Mouse (Mus musculus) bone marrow, adult 2 months (tissue): ENCODE measurements around the gene St8sia6. TPM values are rescaled to one million over a fixed set of nuclear protein-coding genes. Genes with fewer than 3 reads are reported as not detected.
A peak's percentile ranks its signal among the peaks of the same experiment; 100 is the strongest.
"Not testable (repeated sequence)": the region's sequence is repeated elsewhere in the genome, so short reads cannot be mapped to it uniquely, and the experiment has no call there.

ENCODE experiments used
- H3K27ac ChIP-seq: fragments of 200-500 bp; 2 replicates; pipeline ENCODE4 v1.5.1; 2012; ENCODE audit warnings: low read depth, mild to moderate bottlenecking, control low read depth, inconsistent platforms, low read length; ENCODE audit not compliant: control insufficient read depth, poor library complexity, insufficient read depth
- H3K4me1 ChIP-seq: fragments of 200-500 bp; 2 replicates; pipeline ENCODE4 v1.6.1; 2011; ENCODE audit warnings: low read length; ENCODE audit not compliant: control insufficient read depth, insufficient read depth
- H3K4me3 ChIP-seq: fragments of 200-500 bp; replicated peaks from 2 replicates; pipeline ENCODE3; 2011; ENCODE audit warnings: mild to moderate bottlenecking, low read depth, low read length, control low read depth; ENCODE audit not compliant: control insufficient read depth
- CTCF ChIP-seq: fragments of 200-500 bp; IDR thresholded peaks from 2 replicates; pipeline ENCODE4 v1.5.1; 2011; ENCODE audit warnings: low read length, control low read depth; ENCODE audit not compliant: control insufficient read depth, insufficient read depth
- POLR2A ChIP-seq: fragments of 200-500 bp; IDR thresholded peaks from 2 replicates; pipeline ENCODE4 v1.6.1; 2011; ENCODE audit warnings: low read depth, mild to moderate bottlenecking, control low read depth, low read length, borderline replicate concordance; ENCODE audit not compliant: control insufficient read depth
- WGBS: fragments of 180-500 bp; shearing (Covaris S2); methylation state at CpG from one replicate; pipeline ENCODE4 v1.1.7; 2018; 5-methylcytosine and 5-hydroxymethylcytosine counted together
- polyA plus RNA-seq: library from polyadenylated mRNA; stranded (reverse); fragments of >200 nt; gene quantifications from 2 replicates; pipeline ENCODE4 v1.2.4, GENCODE M21; 2011; ENCODE audit warnings: low replicate concordance; ENCODE audit not compliant: missing spikeins, insufficient read depth, insufficient read length

Gene St8sia6
- polyA plus RNA-seq, 1 experiment, result 0.45 TPM

DNA sequence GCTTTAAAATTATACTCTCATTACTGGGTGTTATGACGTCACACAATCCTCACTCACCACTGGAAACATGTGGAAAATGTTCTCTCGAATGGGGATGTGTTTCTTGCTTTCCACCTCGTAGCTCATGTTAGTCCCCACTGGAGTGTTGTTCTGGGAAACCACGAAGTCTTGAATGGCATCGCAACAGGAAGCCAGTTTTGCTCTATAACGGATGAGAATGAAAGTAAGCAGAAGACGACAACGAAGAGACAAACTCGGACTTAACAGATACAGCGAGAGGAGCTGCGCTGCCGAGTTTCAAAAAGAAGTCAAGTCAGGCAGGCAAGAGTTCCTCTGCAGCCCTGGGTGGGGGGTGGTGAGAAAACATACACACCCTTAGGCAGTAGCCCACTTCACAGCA lies 121.4 kb downstream of the St8sia6 start:
- WGBS, result 24% methylated on average over 12 of the region's 12 CpGs
- Histone ChIP-seq H3K27ac (no peak overlapping the region), H3K4me1 (no peaks in the 10 kb centered on the region), H3K4me3 (peak overlapping the region; percentile 24)
- TF ChIP-seq CTCF (no peak), POLR2A (no peak)

DNA sequence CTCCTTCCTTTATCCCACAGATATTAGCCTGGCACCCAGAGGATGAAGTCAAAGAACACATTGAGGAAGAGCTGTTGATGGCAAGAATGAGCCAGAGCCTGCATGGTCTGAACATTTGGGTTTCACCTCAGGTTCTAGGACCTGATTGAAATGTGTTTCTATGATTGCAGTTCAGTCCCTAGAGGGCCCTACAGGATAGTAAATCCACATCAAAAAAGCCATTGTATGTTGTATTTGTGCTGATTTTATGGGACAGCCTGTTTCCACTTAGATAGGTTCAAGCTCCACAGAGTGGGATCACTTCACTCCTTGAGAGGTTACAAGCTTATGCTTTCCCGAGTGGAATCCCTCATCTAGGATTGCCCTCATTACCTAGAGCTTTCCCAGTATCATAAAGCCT lies 159.0 kb downstream of the St8sia6 start:
- 54% methylated on average over 1 of the region's 1 CpGs for WGBS
- Histone ChIP-seq H3K27ac (no peak overlapping the region), H3K4me1 (no peaks in the 10 kb centered on the region), H3K4me3 (no peak overlapping the region)
- TF ChIP-seq CTCF, result no peak
- TF ChIP-seq POLR2A, result no peak

DNA sequence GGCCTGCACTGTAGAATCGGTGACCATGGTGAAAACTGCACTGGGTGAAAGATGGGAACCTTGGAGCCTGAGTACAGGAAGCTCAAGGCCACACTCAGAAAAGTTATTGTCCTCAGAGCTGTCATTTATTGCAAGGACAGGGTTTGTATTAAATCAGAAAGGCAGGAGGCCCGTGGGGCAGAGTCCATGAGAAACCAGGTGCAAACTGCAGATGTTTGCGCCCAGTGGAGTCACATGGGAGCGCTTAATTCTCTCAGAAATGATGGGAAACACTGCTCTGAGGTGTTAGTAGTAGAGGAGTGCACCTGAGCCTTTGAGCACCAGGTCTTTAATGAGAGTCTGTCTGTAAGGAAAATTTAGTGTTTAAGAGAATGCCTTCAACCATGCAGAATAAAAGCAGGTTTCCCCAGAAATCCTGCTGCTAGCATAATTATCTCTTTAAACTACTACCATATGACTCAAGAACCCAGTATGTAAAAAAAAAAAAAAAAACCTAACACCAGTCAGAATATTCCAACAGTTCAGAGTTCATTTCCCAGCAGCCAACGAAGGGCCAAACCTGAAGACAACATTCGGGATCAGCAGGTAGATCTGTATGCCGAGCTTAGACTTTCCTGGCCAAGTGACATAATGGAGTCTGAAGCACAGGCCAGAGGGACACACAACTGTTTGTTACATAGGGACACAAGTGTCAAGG lies 163.6 kb downstream of the St8sia6 start:
- TF ChIP-seq CTCF, result no peak
- no peak for TF ChIP-seq POLR2A
- Histone ChIP-seq H3K4me3 (no peak overlapping the region), H3K27ac (no peak overlapping the region), H3K4me1 (no peaks in the 10 kb centered on the region)
- WGBS, result 76% methylated on average over 7 of the region's 7 CpGs

DNA sequence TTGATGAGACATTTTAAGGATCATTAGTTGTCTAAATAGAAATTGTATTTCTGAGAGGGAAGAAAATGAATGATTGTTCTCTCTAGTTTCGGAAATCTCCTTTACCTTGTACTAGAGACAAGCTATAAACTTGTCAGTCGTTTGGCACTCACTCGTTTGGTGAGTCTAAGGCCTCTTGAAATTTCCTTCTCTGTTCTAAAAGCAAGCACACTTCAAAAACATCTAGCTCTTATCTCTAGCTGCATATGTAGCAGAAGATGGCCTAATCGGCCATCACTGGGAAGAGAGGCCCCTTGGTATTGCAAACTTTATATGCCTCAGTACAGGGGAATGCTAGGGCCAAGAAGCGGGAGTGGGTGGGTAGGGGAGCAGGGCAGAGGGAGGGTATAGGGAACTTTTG lies 190.2 kb downstream of the St8sia6 start:
- H3K27ac ChIP-seq, H3K4me3 ChIP-seq, H3K4me1 ChIP-seq: not testable (repeated sequence)
- 54% methylated on average over 5 of the region's 5 CpGs for WGBS

GRCm38 (mm10) chr2:13603093-13603492 lies 190.8 kb downstream of the St8sia6 start:
- no peak for TF ChIP-seq POLR2A
- TF ChIP-seq CTCF, result no peak
- Histone ChIP-seq H3K4me1 (no peaks in the 10 kb centered on the region), H3K27ac (no peak overlapping the region), H3K4me3 (no peak overlapping the region)

Other genes starting within 250 kb of the St8sia6 start
- 1.2 and 3.1 TPM in 2 replicates for gene Trdmt1, start 249.4 kb downstream of the St8sia6 start, polyA plus RNA-seq
- 52.5 and 238 TPM in 2 replicates for gene Vim, start 220.1 kb downstream of the St8sia6 start, polyA plus RNA-seq